Mouse (Mus musculus): ENCODE measurements around the gene Clip3.
A peak's percentile ranks its signal among the peaks of the same experiment; 100 is the strongest.

The Clip3 gene

GRCm38 (mm10) chr7:30326427-30326826, 34.9 kb downstream of the Clip3 start:
- Histone ChIP-seq H3K27me3 (ENCODE audit: insufficient read depth, low read length) (peaks cover 7% of the 10 kb centered on the region; the same call in 1 of the 2 replicates), H3K9me3 (ENCODE audit: low read length) (no peaks in the 10 kb centered on the region), H3K4me3 (replicated peaks; ENCODE audit: low read length) (no peak overlapping the region), H3K4me1 (replicated peaks; ENCODE audit: low read depth, low read length) (peaks cover 29% of the 10 kb centered on the region), H3K36me3 (ENCODE audit: insufficient read depth, low read length) (no peaks in the 10 kb centered on the region)
- TF ChIP-seq CTCF (conservative IDR thresholded peaks at IDR 0.05; ENCODE audit: low read length) = no peak
- TF ChIP-seq NANOG (IDR thresholded peaks at IDR 0.05; ENCODE audit: borderline replicate concordance, low read length) = no peak
- no peak for TF ChIP-seq POU5F1 (IDR thresholded peaks at IDR 0.05; ENCODE audit: borderline replicate concordance, low read length)

DNA sequence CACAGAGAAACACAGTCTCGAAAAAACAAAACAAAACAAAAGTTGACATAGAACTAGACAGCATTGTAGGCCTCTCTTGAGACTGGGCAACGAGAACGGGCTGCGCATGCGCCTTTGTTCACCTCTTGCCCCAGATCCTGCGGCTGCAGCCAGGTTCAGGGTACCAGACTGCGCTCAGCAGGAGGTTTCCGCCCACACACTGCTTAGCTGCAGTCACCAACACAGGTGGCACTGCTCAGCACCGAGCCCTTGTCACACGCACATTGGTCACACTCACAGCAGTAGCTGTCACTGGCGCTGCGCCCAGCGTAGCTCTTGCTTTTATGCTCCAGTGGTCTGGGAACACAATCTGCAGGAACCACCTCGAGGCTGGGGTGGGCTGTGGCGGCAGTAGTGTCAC, 35.6 kb downstream of the Clip3 start:
- Histone ChIP-seq H3K36me3 (ENCODE audit: insufficient read depth, low read length) (no peaks in the 10 kb centered on the region), H3K27me3 (ENCODE audit: insufficient read depth, low read length) (peaks cover 7% of the 10 kb centered on the region), H3K4me1 (replicated peaks; ENCODE audit: low read depth, low read length) (peaks cover 33% of the 10 kb centered on the region), H3K9me3 (ENCODE audit: low read length) (no peaks in the 10 kb centered on the region), H3K4me3 (replicated peaks; ENCODE audit: low read length) (no peak overlapping the region; the same call in 1 of the 2 replicates)
- no peak for TF ChIP-seq CTCF (conservative IDR thresholded peaks at IDR 0.05; ENCODE audit: low read length)
- TF ChIP-seq POU5F1 (IDR thresholded peaks at IDR 0.05; ENCODE audit: borderline replicate concordance, low read length) = no peak
- TF ChIP-seq NANOG (IDR thresholded peaks at IDR 0.05; ENCODE audit: borderline replicate concordance, low read length) = no peak

- Histone ChIP-seq H3K4me1 (replicated peaks; ENCODE audit: low read depth, low read length) (peaks cover 28% of the 10 kb centered on the region), H3K9me3 (ENCODE audit: low read length) (no peaks in the 10 kb centered on the region), H3K36me3 (ENCODE audit: insufficient read depth, low read length) (no peaks in the 10 kb centered on the region), H3K4me3 (replicated peaks; ENCODE audit: low read length) (no peak overlapping the region), H3K27me3 (ENCODE audit: insufficient read depth, low read length) (peaks cover 17% of the 10 kb centered on the region)
- TF ChIP-seq POU5F1 (IDR thresholded peaks at IDR 0.05; ENCODE audit: borderline replicate concordance, low read length) (no peak), NANOG (IDR thresholded peaks at IDR 0.05; ENCODE audit: borderline replicate concordance, low read length) (no peak), CTCF (conservative IDR thresholded peaks at IDR 0.05; ENCODE audit: low read length) (no peak)
Observed at GRCm38 (mm10) chr7:30328379-30328778, 36.9 kb downstream of the Clip3 start.

DNA sequence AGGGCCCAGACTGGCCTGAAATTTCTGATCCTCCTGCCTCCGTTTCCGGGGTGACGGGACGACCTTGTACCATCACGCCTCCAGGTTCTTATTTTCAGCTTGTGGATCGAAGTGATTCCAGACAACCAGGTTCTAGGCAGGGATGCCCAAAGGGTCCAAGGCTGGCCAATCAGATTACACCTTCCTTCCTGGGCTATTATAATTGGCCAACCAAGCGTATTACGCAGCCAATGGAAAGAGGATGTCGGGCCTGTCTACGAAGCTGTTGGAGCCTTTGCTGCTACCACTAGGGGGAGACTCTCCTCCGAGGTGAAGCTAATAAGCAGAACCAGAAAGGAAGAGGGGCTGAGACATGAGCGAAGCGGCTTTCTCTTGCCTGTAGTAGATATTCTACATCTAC, 40.4 kb downstream of the Clip3 start:
- H3K27me3 ChIP-seq (ENCODE audit: insufficient read depth, low read length) = peaks cover 46% of the 10 kb centered on the region
- H3K4me1 ChIP-seq (replicated peaks; ENCODE audit: low read depth, low read length) = peaks cover 28% of the 10 kb centered on the region
- TF ChIP-seq NANOG (IDR thresholded peaks at IDR 0.05; ENCODE audit: borderline replicate concordance, low read length) (no peak), POU5F1 (IDR thresholded peaks at IDR 0.05; ENCODE audit: borderline replicate concordance, low read length) (no peak), CTCF (conservative IDR thresholded peaks at IDR 0.05; ENCODE audit: low read length) (peak; percentile 97)
- no peaks in the 10 kb centered on the region for H3K36me3 ChIP-seq (ENCODE audit: insufficient read depth, low read length)
- H3K9me3 ChIP-seq (ENCODE audit: low read length) = no peaks in the 10 kb centered on the region
- no peak overlapping the region; the same call in 1 of the 2 replicates for H3K4me3 ChIP-seq (replicated peaks; ENCODE audit: low read length)

GRCm38 (mm10) chr7:30332622-30333259, 41.2 kb downstream of the Clip3 start:
- peaks cover 20% of the 10 kb centered on the region for H3K4me1 ChIP-seq (replicated peaks; ENCODE audit: low read depth, low read length)
- H3K27me3 ChIP-seq (ENCODE audit: insufficient read depth, low read length) = peaks cover 44% of the 10 kb centered on the region
- no peak overlapping the region for H3K4me3 ChIP-seq (replicated peaks; ENCODE audit: low read length)
- H3K36me3 ChIP-seq (ENCODE audit: insufficient read depth, low read length) = no peaks in the 10 kb centered on the region
- TF ChIP-seq CTCF (conservative IDR thresholded peaks at IDR 0.05; ENCODE audit: low read length) = no peak
- H3K9me3 ChIP-seq (ENCODE audit: low read length) = no peaks in the 10 kb centered on the region

DNA sequence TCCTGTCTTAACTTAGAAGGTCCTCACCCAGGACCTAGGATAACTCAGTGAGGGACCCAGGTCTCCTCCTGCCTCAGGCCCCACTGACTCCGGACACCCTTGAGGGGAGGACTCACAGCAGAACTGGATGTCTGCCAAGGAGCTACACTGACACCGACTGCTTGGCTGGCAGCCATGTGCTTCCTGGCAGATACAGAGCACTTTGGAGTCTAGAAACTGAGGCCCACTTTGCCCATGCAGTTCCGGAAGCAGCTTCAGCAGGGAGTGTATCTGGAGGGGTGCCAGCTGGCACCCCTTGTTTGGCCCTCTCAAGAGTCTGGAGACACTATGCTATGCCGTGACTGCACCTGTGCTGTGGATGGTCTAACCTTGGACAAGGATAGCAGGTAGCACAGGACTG, 41.9 kb downstream of the Clip3 start:
- Histone ChIP-seq H3K9me3 (ENCODE audit: low read length) (no peaks in the 10 kb centered on the region), H3K27me3 (ENCODE audit: insufficient read depth, low read length) (peaks cover 47% of the 10 kb centered on the region), H3K4me3 (replicated peaks; ENCODE audit: low read length) (no peak overlapping the region), H3K36me3 (ENCODE audit: insufficient read depth, low read length) (no peaks in the 10 kb centered on the region), H3K4me1 (replicated peaks; ENCODE audit: low read depth, low read length) (peaks cover 18% of the 10 kb centered on the region)
- no peak for TF ChIP-seq NANOG (IDR thresholded peaks at IDR 0.05; ENCODE audit: borderline replicate concordance, low read length)
- no peak for TF ChIP-seq CTCF (conservative IDR thresholded peaks at IDR 0.05; ENCODE audit: low read length)
- TF ChIP-seq POU5F1 (IDR thresholded peaks at IDR 0.05; ENCODE audit: borderline replicate concordance, low read length) = no peak

- peaks cover 17% of the 10 kb centered on the region for H3K4me1 ChIP-seq (replicated peaks; ENCODE audit: low read depth, low read length)
- no peaks in the 10 kb centered on the region for H3K36me3 ChIP-seq (ENCODE audit: insufficient read depth, low read length)
- no peak for TF ChIP-seq POU5F1 (IDR thresholded peaks at IDR 0.05; ENCODE audit: borderline replicate concordance, low read length)
- no peak for TF ChIP-seq CTCF (conservative IDR thresholded peaks at IDR 0.05; ENCODE audit: low read length)
- no peak for TF ChIP-seq NANOG (IDR thresholded peaks at IDR 0.05; ENCODE audit: borderline replicate concordance, low read length)
- peaks cover 53% of the 10 kb centered on the region for H3K27me3 ChIP-seq (ENCODE audit: insufficient read depth, low read length)
- no peaks in the 10 kb centered on the region for H3K9me3 ChIP-seq (ENCODE audit: low read length)
- no peak overlapping the region for H3K4me3 ChIP-seq (replicated peaks; ENCODE audit: low read length)
Observed at GRCm38 (mm10) chr7:30334563-30334962, 43.0 kb downstream of the Clip3 start.

DNA sequence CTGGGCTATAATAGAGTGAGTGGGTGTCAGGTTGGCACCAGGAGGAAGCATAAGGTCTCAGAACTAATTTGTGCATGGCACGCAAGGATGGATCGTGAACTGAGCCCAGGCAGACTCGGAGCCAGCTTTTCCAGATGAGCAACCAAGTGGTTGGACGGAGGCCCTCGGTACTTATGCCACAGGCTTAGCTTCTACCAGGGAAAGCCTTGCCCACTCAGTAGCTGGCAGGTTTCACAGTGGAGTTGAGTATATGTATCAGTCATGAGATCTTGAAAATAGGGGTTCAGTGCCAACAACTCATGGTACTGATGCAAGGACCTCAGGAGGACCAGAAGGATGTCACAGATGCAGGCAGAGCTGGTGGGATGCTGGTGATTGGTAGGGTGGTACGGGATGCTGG, 44.2 kb downstream of the Clip3 start:
- no peak overlapping the region for H3K4me3 ChIP-seq (replicated peaks; ENCODE audit: low read length)
- no peaks in the 10 kb centered on the region for H3K9me3 ChIP-seq (ENCODE audit: low read length)
- peaks cover 17% of the 10 kb centered on the region for H3K4me1 ChIP-seq (replicated peaks; ENCODE audit: low read depth, low read length)
- H3K27me3 ChIP-seq (ENCODE audit: insufficient read depth, low read length) = peaks cover 59% of the 10 kb centered on the region
- TF ChIP-seq POU5F1 (IDR thresholded peaks at IDR 0.05; ENCODE audit: borderline replicate concordance, low read length) = no peak
- TF ChIP-seq CTCF (conservative IDR thresholded peaks at IDR 0.05; ENCODE audit: low read length) = no peak
- no peak for TF ChIP-seq NANOG (IDR thresholded peaks at IDR 0.05; ENCODE audit: borderline replicate concordance, low read length)
- no peaks in the 10 kb centered on the region for H3K36me3 ChIP-seq (ENCODE audit: insufficient read depth, low read length)

DNA sequence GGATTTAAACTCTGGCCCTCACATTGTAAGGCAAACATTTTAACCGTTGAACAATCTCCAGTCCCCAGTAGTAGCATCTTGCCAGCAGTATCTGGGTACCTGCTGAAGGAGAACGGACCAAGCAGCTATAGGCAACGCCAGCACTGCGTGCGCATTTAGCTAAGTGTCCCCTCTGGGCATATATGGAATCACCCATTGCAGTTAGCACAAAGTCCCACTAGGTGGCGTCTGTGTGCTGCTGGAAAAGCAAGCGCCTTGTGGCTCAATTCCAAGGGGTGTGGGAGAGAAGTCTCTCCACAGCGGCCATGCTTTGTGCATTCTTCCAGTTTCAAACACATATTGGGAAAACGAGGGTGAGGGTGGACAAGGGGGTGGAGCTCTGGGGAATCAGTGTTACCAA, 44.9 kb downstream of the Clip3 start:
- Histone ChIP-seq H3K4me1 (replicated peaks; ENCODE audit: low read depth, low read length) (peaks cover 15% of the 10 kb centered on the region), H3K27me3 (ENCODE audit: insufficient read depth, low read length) (peaks cover 59% of the 10 kb centered on the region), H3K9me3 (ENCODE audit: low read length) (no peaks in the 10 kb centered on the region), H3K36me3 (ENCODE audit: insufficient read depth, low read length) (no peaks in the 10 kb centered on the region), H3K4me3 (replicated peaks; ENCODE audit: low read length) (no peak overlapping the region)
- no peak for TF ChIP-seq NANOG (IDR thresholded peaks at IDR 0.05; ENCODE audit: borderline replicate concordance, low read length)
- peak; percentile 94 for TF ChIP-seq CTCF (conservative IDR thresholded peaks at IDR 0.05; ENCODE audit: low read length)
